Mouse (Mus musculus) midbrain, embryonic 10.5 days (tissue): ENCODE data around the gene Aplf. TPM values are rescaled to one million over a fixed set of nuclear protein-coding genes. Genes with fewer than 3 reads are reported as not detected.
"Not testable (repeated sequence)": the region's sequence is repeated elsewhere in the genome, so short reads cannot be mapped to it uniquely, and the experiment has no call there.

Experiments
- DNase-seq: peaks from one replicate; pipeline ENCODE4 v3.0.0-alpha.2; 2017; ENCODE audit warnings: low spot score
- H3K27ac ChIP-seq: fragments of 300-500 bp; sonication (generic); replicated peaks from 2 replicates; pipeline ENCODE4 v1.5.1; 2016; ENCODE audit warnings: mild to moderate bottlenecking
- H3K27me3 ChIP-seq: fragments of 300-500 bp; sonication (generic); 2 replicates; pipeline ENCODE4 v1.6.1; 2016; ENCODE audit warnings: low read depth, mild to moderate bottlenecking; ENCODE audit not compliant: poor library complexity, severe bottlenecking
- H3K36me3 ChIP-seq: fragments of 300-500 bp; sonication (generic); 2 replicates; pipeline ENCODE4 v1.6.1; 2016; ENCODE audit warnings: mild to moderate bottlenecking, moderate library complexity
- H3K4me1 ChIP-seq: fragments of 300-500 bp; sonication (generic); 2 replicates; pipeline ENCODE4 v1.6.1; 2016
- H3K4me3 ChIP-seq: fragments of 300-500 bp; sonication (generic); 2 replicates; pipeline ENCODE4 v1.5.1; 2016; ENCODE audit warnings: mild to moderate bottlenecking, moderate library complexity
- H3K9me3 ChIP-seq: fragments of 300-500 bp; sonication (generic); replicated peaks from 2 replicates; pipeline ENCODE4 v1.6.1; 2016; ENCODE audit warnings: mild to moderate bottlenecking
- WGBS: fragments of 180-500 bp; shearing (Covaris S2); methylation state at CpG from one replicate; pipeline ENCODE4 v1.1.7; 2016; 5-methylcytosine and 5-hydroxymethylcytosine counted together
- polyA plus RNA-seq: library from polyadenylated mRNA; unstranded; fragments of >200 nt; fragmentation: Nextera tagmentation; extraction: Ambion mirVana; gene quantifications from 2 replicates; pipeline ENCODE4 v1.2.1, GENCODE M21; 2016

Aplf gene
- polyA plus RNA-seq, 1 experiment from 2014 or later = 13.8 TPM

GRCm38 (mm10) chr6:87663445-87663844, 8.5 kb downstream of the Aplf start:
- peaks cover 9% of the 10 kb centered on the region for H3K4me1 ChIP-seq
- no peak overlapping the region for H3K4me3 ChIP-seq
- no peak overlapping the region for H3K27ac ChIP-seq
- no peaks in the 10 kb centered on the region for H3K27me3 ChIP-seq
- 92% methylated on average over 9 of the region's 9 CpGs for WGBS
- H3K9me3 ChIP-seq = no peaks in the 10 kb centered on the region; the same call in 1 of the 2 replicates
- DNase-seq = no peak
- peaks cover 9% of the 10 kb centered on the region for H3K36me3 ChIP-seq

- H3K36me3 ChIP-seq = peaks cover 13% of the 10 kb centered on the region
These were observed 9.8 kb downstream of the Aplf start for GRCm38 (mm10) chr6:87662197-87662596.

DNA sequence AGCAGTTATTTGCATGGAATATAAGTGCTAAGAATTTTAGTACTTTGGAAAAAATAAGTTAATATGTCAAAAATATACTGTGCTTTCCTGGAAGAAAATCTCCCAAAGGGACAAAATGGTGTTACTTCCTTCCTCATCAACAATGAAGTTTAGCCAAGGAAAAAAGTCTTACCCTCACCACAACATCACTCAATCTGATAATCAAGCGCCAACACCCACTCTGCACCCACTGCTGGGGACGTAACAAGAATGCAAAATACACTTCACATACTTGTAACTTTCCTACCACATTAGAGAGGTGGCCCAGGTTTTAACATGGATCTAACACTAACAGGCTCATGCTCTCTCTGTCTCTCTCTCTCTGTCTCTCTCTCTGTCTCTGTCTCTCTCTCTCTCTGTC, 10.3 kb downstream of the Aplf start:
- WGBS = 91% methylated on average over 2 of the region's 2 CpGs
- Histone ChIP-seq H3K27ac (no peak overlapping the region), H3K27me3 (no peaks in the 10 kb centered on the region), H3K4me1 (no peaks in the 10 kb centered on the region), H3K4me3 (no peak overlapping the region), H3K36me3 (peaks cover 13% of the 10 kb centered on the region), H3K9me3 (no peaks in the 10 kb centered on the region; the same call in 1 of the 2 replicates)
- DNase-seq = no peak

More at GRCm38 (mm10) chr6:87662197-87662596, 9.8 kb downstream of the Aplf start:
- Histone ChIP-seq H3K27ac (no peak overlapping the region), H3K4me1 (no peaks in the 10 kb centered on the region; the same call in 1 of the 2 replicates), H3K9me3 (no peaks in the 10 kb centered on the region; the same call in 1 of the 2 replicates), H3K27me3 (no peaks in the 10 kb centered on the region), H3K4me3 (no peak overlapping the region)
- DNase-seq = no peak
- WGBS = 77% methylated on average over 6 of the region's 6 CpGs

- no peak for DNase-seq
- Histone ChIP-seq H3K27ac (no peak overlapping the region), H3K4me1 (no peaks in the 10 kb centered on the region), H3K9me3 (no peaks in the 10 kb centered on the region), H3K27me3 (no peaks in the 10 kb centered on the region), H3K4me3 (no peak overlapping the region), H3K36me3 (peaks cover 23% of the 10 kb centered on the region)
- WGBS = over 99% methylated on average over 4 of the region's 4 CpGs
These were observed 13.2 kb downstream of the Aplf start for GRCm38 (mm10) chr6:87658816-87659215.

GRCm38 (mm10) chr6:87653904-87654638, 17.9 kb downstream of the Aplf start:
- Histone ChIP-seq H3K9me3 (no peaks in the 10 kb centered on the region), H3K27me3 (no peaks in the 10 kb centered on the region), H3K4me1 (no peaks in the 10 kb centered on the region), H3K4me3 (no peak overlapping the region), H3K27ac (no peak overlapping the region), H3K36me3 (peaks cover 33% of the 10 kb centered on the region)
- no peak for DNase-seq
- 81% methylated on average over 8 of the region's 8 CpGs for WGBS

GRCm38 (mm10) chr6:87653478-87653877, 18.5 kb downstream of the Aplf start:
- H3K27me3 ChIP-seq = no peaks in the 10 kb centered on the region
- peaks cover 32% of the 10 kb centered on the region for H3K36me3 ChIP-seq
- 80% methylated on average over 3 of the region's 3 CpGs for WGBS
- H3K9me3 ChIP-seq = no peaks in the 10 kb centered on the region
- H3K4me1 ChIP-seq = no peaks in the 10 kb centered on the region
- no peak overlapping the region for H3K4me3 ChIP-seq
- DNase-seq = no peak
- no peak overlapping the region for H3K27ac ChIP-seq

GRCm38 (mm10) chr6:87652670-87653069, 19.3 kb downstream of the Aplf start:
- H3K36me3 ChIP-seq = peaks cover 27% of the 10 kb centered on the region
- no peak overlapping the region for H3K27ac ChIP-seq
- no peak for DNase-seq
- no peaks in the 10 kb centered on the region for H3K4me1 ChIP-seq
- no peaks in the 10 kb centered on the region for H3K27me3 ChIP-seq
- 88% methylated on average over 9 of the region's 9 CpGs for WGBS
- no peaks in the 10 kb centered on the region for H3K9me3 ChIP-seq
- no peak overlapping the region for H3K4me3 ChIP-seq

DNA sequence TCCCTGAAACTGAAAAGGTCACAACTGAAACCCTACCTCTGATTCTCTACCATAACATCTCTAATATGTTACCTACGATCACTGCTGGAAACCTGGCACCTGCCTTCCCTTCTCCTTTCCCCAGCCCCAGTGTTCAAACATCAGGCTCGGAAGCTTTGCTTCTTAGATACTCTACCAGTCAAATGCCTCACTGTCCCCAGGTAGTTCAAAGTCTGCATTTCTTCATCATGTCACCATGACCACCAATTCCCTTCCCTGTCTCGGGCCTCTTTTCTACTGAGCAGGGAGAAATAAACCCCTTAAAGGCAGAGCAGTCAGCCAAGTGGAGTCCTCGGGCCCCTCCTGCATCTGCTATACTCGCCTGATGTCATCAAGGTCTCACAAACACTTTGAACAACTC, 20.2 kb downstream of the Aplf start:
- H3K9me3 ChIP-seq = no peaks in the 10 kb centered on the region
- H3K4me3 ChIP-seq = no peak overlapping the region
- no peaks in the 10 kb centered on the region for H3K4me1 ChIP-seq
- no peaks in the 10 kb centered on the region for H3K27me3 ChIP-seq
- WGBS = 90% methylated on average over 5 of the region's 5 CpGs
- no peak overlapping the region for H3K27ac ChIP-seq
- DNase-seq = no peak
- peaks cover 32% of the 10 kb centered on the region for H3K36me3 ChIP-seq

DNA sequence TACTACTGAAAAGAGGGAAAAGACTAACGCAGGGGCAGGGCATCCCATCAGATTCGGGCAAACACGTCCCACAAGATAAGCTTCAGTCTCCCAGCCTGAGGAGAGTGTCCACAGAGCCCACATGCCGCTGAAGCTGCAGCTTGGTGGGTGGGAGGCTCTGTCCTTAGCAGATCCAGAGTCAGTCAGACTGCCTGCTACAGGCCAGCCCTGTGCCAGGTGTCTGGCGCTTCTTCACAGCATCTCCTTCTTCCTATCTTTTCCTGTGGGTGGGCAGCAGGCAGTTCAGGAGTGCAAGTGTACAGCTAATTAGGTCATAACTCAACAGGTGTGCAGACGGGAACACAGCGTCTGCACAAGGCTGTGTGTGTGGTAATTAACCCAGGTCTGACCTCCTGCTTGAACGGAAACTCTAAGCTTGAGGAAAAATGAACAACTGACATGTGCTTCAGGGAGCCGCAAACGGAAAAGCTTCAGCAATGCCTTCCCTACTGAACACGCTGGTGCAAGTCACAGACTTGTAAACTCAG, 33.8 kb downstream of the Aplf start:
- Histone ChIP-seq H3K27ac (no peak overlapping the region), H3K4me3 (no peak overlapping the region), H3K27me3 (no peaks in the 10 kb centered on the region), H3K4me1 (no peaks in the 10 kb centered on the region), H3K9me3 (no peaks in the 10 kb centered on the region), H3K36me3 (peaks cover 4% of the 10 kb centered on the region; the same call in 1 of the 2 replicates)
- 83% methylated on average over 11 of the region's 11 CpGs for WGBS
- DNase-seq = no peak

DNA sequence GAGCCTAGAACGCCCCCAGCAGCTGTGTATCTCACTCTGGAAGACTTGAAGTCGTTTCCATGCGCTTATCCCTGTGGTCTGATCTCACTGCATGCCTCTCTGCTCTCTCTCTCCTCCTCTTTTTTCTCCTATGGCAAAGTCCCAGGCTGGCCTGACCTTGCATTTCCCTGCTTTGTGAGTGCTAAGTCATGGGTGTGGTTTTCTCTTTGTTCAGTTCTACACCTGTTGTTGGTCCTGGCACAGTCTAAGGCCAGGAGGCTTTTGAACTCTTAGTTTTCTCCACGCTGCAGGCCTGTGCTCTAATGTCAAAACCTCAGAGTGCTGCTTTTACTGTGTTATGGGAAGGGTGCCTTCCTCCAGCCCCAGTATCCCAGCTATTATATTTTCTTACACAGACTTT, 39.8 kb downstream of the Aplf start:
- Histone ChIP-seq H3K4me1 (no peaks in the 10 kb centered on the region), H3K27me3 (no peaks in the 10 kb centered on the region), H3K27ac (no peak overlapping the region), H3K9me3 (0 out of 2 replicates have a peak, but pooled peaks cover 3% of the 10 kb centered on the region), H3K4me3 (no peak overlapping the region), H3K36me3 (peaks cover 9% of the 10 kb centered on the region)
- WGBS = 83% methylated on average over 4 of the region's 4 CpGs
- DNase-seq = no peak

GRCm38 (mm10) chr6:87628936-87629335, 43.1 kb downstream of the Aplf start:
- H3K27ac ChIP-seq = not testable (repeated sequence)
- 74% methylated on average over 15 of the region's 15 CpGs for WGBS

DNA sequence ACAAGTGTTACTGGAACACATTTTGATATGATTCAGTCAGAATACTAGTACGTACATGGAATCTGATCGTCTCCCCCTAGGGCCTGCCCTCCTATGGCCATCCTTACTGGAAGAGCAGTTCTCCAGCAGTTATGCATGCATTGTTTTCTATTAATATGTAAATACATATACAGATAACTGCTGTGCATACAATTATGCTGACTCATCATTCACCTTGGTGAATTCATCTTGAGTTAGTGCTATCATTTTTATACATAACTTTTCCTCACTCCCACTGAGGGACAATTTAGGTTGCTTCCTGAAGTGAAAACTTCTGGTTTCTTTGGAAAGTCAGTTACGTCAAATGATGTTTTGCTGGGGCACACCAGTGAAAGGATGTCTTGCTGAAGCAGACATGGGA, 48.8 kb downstream of the Aplf start:
- 91% methylated on average over 3 of the region's 3 CpGs for WGBS
- Histone ChIP-seq H3K36me3 (no peaks in the 10 kb centered on the region), H3K27me3 (no peaks in the 10 kb centered on the region), H3K27ac (no peak overlapping the region), H3K9me3 (no peaks in the 10 kb centered on the region), H3K4me3 (no peak overlapping the region), H3K4me1 (no peaks in the 10 kb centered on the region; the same call in 1 of the 2 replicates)
- DNase-seq = no peak

More at GRCm38 (mm10) chr6:87628936-87629335, 43.1 kb downstream of the Aplf start:
- not testable (repeated sequence) for H3K4me3 ChIP-seq, H3K27me3 ChIP-seq, H3K9me3 ChIP-seq, H3K36me3 ChIP-seq, DNase-seq, H3K4me1 ChIP-seq

DNA sequence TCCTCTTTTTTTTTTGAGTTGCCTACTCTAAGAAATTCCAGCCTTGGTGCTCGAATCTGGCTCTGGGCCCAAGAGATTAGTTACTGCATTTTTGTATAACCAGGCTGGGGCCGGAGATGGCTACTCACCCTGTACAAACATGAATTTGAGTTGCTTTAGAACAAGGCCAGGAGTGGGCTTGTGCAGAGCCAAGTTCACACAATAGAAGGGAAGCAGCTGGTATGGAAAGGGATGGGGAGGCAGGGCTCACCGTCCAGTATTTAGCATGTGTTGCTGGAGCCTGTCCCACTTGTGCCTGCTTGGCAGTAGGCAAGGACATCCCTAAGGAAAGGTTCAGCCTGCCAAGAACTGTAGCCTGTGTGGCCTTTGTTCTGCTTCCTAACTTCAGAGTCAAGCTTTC, 50.7 kb downstream of the Aplf start:
- Histone ChIP-seq H3K36me3 (no peaks in the 10 kb centered on the region), H3K27me3 (no peaks in the 10 kb centered on the region), H3K9me3 (no peaks in the 10 kb centered on the region), H3K27ac (no peak overlapping the region), H3K4me3 (no peak overlapping the region), H3K4me1 (no peaks in the 10 kb centered on the region; the same call in 1 of the 2 replicates)
- DNase-seq = no peak
- 83% methylated on average over 3 of the region's 3 CpGs for WGBS
